Mouse (Mus musculus) neural tube, embryonic 15.5 days (tissue): ENCODE data around the gene Wdr91. TPM values are rescaled to one million over a fixed set of nuclear protein-coding genes. Genes with fewer than 3 reads are reported as not detected.

Experiments
- ATAC-seq: fragments of 200-750 bp; cut with Nextera tagmentation; 2 replicates; pipeline ENCODE4 v1.8.0; 2017; ENCODE audit warnings: mild to moderate bottlenecking, moderate TSS enrichment, moderate library complexity; ENCODE audit not compliant: low FRiP score
- H3K27ac ChIP-seq: fragments of 300-500 bp; sonication (generic); replicated peaks from 2 replicates; pipeline ENCODE4 v1.5.1; 2015; ENCODE audit warnings: mild to moderate bottlenecking, inconsistent platforms
- H3K27me3 ChIP-seq: fragments of 300-500 bp; sonication (generic); replicated peaks from 2 replicates; pipeline ENCODE4 v1.6.1; 2015; ENCODE audit warnings: inconsistent platforms
- H3K36me3 ChIP-seq: fragments of 300-500 bp; sonication (generic); 2 replicates; pipeline ENCODE4 v1.6.1; 2015; ENCODE audit warnings: inconsistent platforms
- H3K4me1 ChIP-seq: fragments of 300-500 bp; sonication (generic); 2 replicates; pipeline ENCODE4 v1.6.1; 2015; ENCODE audit warnings: inconsistent platforms
- H3K4me2 ChIP-seq: fragments of 300-500 bp; sonication (generic); 2 replicates; pipeline ENCODE4 v1.6.1; 2015; ENCODE audit warnings: inconsistent platforms, mild to moderate bottlenecking, moderate library complexity
- H3K4me3 ChIP-seq: fragments of 300-500 bp; sonication (generic); replicated peaks from 2 replicates; pipeline ENCODE4 v1.5.1; 2015; ENCODE audit warnings: mild to moderate bottlenecking, inconsistent platforms
- H3K9ac ChIP-seq: fragments of 300-500 bp; sonication (generic); replicated peaks from 2 replicates; pipeline ENCODE4 v1.6.1; 2015; ENCODE audit warnings: mild to moderate bottlenecking, inconsistent platforms
- H3K9me3 ChIP-seq: fragments of 300-500 bp; sonication (generic); replicated peaks from 2 replicates; pipeline ENCODE4 v1.6.1; 2016; ENCODE audit warnings: inconsistent platforms
- WGBS: fragments of 180-500 bp; shearing (Covaris S2); methylation state at CpG from one replicate; pipeline ENCODE4 v1.1.7; 2015; ENCODE audit warnings: mixed read lengths; 5-methylcytosine and 5-hydroxymethylcytosine counted together
- polyA plus RNA-seq: library from polyadenylated mRNA; unstranded; fragments of >200 nt; fragmentation: Nextera tagmentation; extraction: Ambion mirVana; gene quantifications from 2 replicates; pipeline ENCODE4 v1.2.1, GENCODE M21; 2015

The Wdr91 gene
- polyA plus RNA-seq, 1 experiment from 2014 or later: 13.4 TPM

GRCm38 (mm10) chr6:34939451-34939850 is 28.8 kb upstream of the Wdr91 start:
- WGBS: 93% methylated on average over 8 of the region's 8 CpGs
- no peaks in the 10 kb centered on the region for H3K27me3 ChIP-seq

GRCm38 (mm10) chr6:34938929-34939325 is 28.3 kb upstream of the Wdr91 start:
- Histone ChIP-seq H3K36me3 (no peaks in the 10 kb centered on the region), H3K4me2 (no peak overlapping the region), H3K4me1 (no peaks in the 10 kb centered on the region), H3K27ac (no peak overlapping the region), H3K27me3 (no peaks in the 10 kb centered on the region), H3K4me3 (no peak overlapping the region), H3K9ac (no peak overlapping the region), H3K9me3 (no peaks in the 10 kb centered on the region)
- no peak for ATAC-seq
- 49% methylated on average over 4 of the region's 4 CpGs for WGBS

More at GRCm38 (mm10) chr6:34939451-34939850, 28.8 kb upstream of the Wdr91 start:
- H3K9ac ChIP-seq: no peak overlapping the region
- no peak overlapping the region for H3K4me2 ChIP-seq
- H3K36me3 ChIP-seq: no peaks in the 10 kb centered on the region
- no peaks in the 10 kb centered on the region for H3K4me1 ChIP-seq
- H3K9me3 ChIP-seq: no peaks in the 10 kb centered on the region
- H3K27ac ChIP-seq: no peak overlapping the region
- no peak overlapping the region for H3K4me3 ChIP-seq
- ATAC-seq: no peak

- no peaks in the 10 kb centered on the region for H3K4me1 ChIP-seq
- no peaks in the 10 kb centered on the region for H3K9me3 ChIP-seq
- no peak overlapping the region for H3K4me2 ChIP-seq
- no peak for ATAC-seq
- no peaks in the 10 kb centered on the region for H3K36me3 ChIP-seq
- no peak overlapping the region for H3K9ac ChIP-seq
- no peaks in the 10 kb centered on the region for H3K27me3 ChIP-seq
- no peak overlapping the region for H3K27ac ChIP-seq
- WGBS: 77% methylated on average over 7 of the region's 7 CpGs
- H3K4me3 ChIP-seq: no peak overlapping the region
Observed at GRCm38 (mm10) chr6:34938280-34938928, 27.7 kb upstream of the Wdr91 start.

GRCm38 (mm10) chr6:34936743-34937142 is 26.1 kb upstream of the Wdr91 start:
- H3K27me3 ChIP-seq: no peaks in the 10 kb centered on the region
- no peaks in the 10 kb centered on the region for H3K36me3 ChIP-seq
- H3K4me1 ChIP-seq: no peaks in the 10 kb centered on the region
- WGBS: 82% methylated on average over 5 of the region's 5 CpGs
- no peaks in the 10 kb centered on the region for H3K9me3 ChIP-seq
- H3K27ac ChIP-seq: no peak overlapping the region
- ATAC-seq: no peak
- H3K4me2 ChIP-seq: no peak overlapping the region
- no peak overlapping the region for H3K4me3 ChIP-seq
- H3K9ac ChIP-seq: no peak overlapping the region

- no peak for ATAC-seq
- no peaks in the 10 kb centered on the region for H3K36me3 ChIP-seq
- no peaks in the 10 kb centered on the region for H3K9me3 ChIP-seq
- H3K4me2 ChIP-seq: no peak overlapping the region
- no peaks in the 10 kb centered on the region for H3K4me1 ChIP-seq
- H3K4me3 ChIP-seq: no peak overlapping the region
- WGBS: 88% methylated on average over 1 of the region's 1 CpGs
- H3K9ac ChIP-seq: no peak overlapping the region
- no peaks in the 10 kb centered on the region for H3K27me3 ChIP-seq
- H3K27ac ChIP-seq: no peak overlapping the region
Observed at GRCm38 (mm10) chr6:34932633-34933032, 22.0 kb upstream of the Wdr91 start.

GRCm38 (mm10) chr6:34927594-34927993 is 16.9 kb upstream of the Wdr91 start:
- no peak overlapping the region for H3K4me2 ChIP-seq
- H3K4me1 ChIP-seq: no peaks in the 10 kb centered on the region
- no peaks in the 10 kb centered on the region for H3K36me3 ChIP-seq
- no peaks in the 10 kb centered on the region for H3K9me3 ChIP-seq
- H3K27ac ChIP-seq: no peak overlapping the region
- ATAC-seq: no peak
- no peak overlapping the region for H3K9ac ChIP-seq
- H3K4me3 ChIP-seq: no peak overlapping the region
- 93% methylated on average over 8 of the region's 8 CpGs for WGBS
- no peaks in the 10 kb centered on the region for H3K27me3 ChIP-seq

- no peaks in the 10 kb centered on the region for H3K4me1 ChIP-seq
- H3K4me3 ChIP-seq: no peak overlapping the region
- no peaks in the 10 kb centered on the region for H3K9me3 ChIP-seq
- no peak overlapping the region for H3K9ac ChIP-seq
- 46% methylated on average over 4 of the region's 4 CpGs for WGBS
- H3K27me3 ChIP-seq: no peaks in the 10 kb centered on the region
- H3K4me2 ChIP-seq: no peak overlapping the region
- no peak overlapping the region for H3K27ac ChIP-seq
- no peak for ATAC-seq
- no peaks in the 10 kb centered on the region for H3K36me3 ChIP-seq
Observed at GRCm38 (mm10) chr6:34927156-34927555, 16.5 kb upstream of the Wdr91 start.

GRCm38 (mm10) chr6:34921941-34922340 is 11.3 kb upstream of the Wdr91 start:
- Histone ChIP-seq H3K27ac (no peak overlapping the region), H3K27me3 (no peaks in the 10 kb centered on the region), H3K4me3 (no peak overlapping the region), H3K4me1 (no peaks in the 10 kb centered on the region), H3K36me3 (no peaks in the 10 kb centered on the region), H3K4me2 (no peak overlapping the region), H3K9ac (no peak overlapping the region), H3K9me3 (no peaks in the 10 kb centered on the region)
- no peak for ATAC-seq
- 67% methylated on average over 13 of the region's 14 CpGs for WGBS

GRCm38 (mm10) chr6:34920631-34921030 is 10.0 kb upstream of the Wdr91 start:
- no peak overlapping the region for H3K27ac ChIP-seq
- H3K36me3 ChIP-seq: no peaks in the 10 kb centered on the region
- no peaks in the 10 kb centered on the region for H3K9me3 ChIP-seq
- ATAC-seq: no peak
- H3K9ac ChIP-seq: no peak overlapping the region
- 96% methylated on average over 12 of the region's 12 CpGs for WGBS
- no peaks in the 10 kb centered on the region for H3K27me3 ChIP-seq
- H3K4me2 ChIP-seq: no peak overlapping the region
- no peak overlapping the region for H3K4me3 ChIP-seq
- H3K4me1 ChIP-seq: no peaks in the 10 kb centered on the region

GRCm38 (mm10) chr6:34919956-34920355 is 9.3 kb upstream of the Wdr91 start, which contains the start of gene Stra8:
Gene Stra8, plus strand, starts transcription at chr6:34920163.
- Histone ChIP-seq H3K4me3 (no peak within 1 kb of the TSS), H3K27ac (no peak within 1 kb of the TSS), H3K36me3 (no peaks in the 10 kb centered on the region), H3K4me2 (no peak within 1 kb of the TSS), H3K4me1 (no peaks in the 10 kb centered on the region), H3K9me3 (no peaks in the 10 kb centered on the region), H3K9ac (no peak within 1 kb of the TSS), H3K27me3 (no peaks in the 10 kb centered on the region)
- no peak for ATAC-seq
- WGBS: 53% methylated on average over 10 of the region's 10 CpGs

- no peaks in the 10 kb centered on the region for H3K36me3 ChIP-seq
- no peak for ATAC-seq
Observed at GRCm38 (mm10) chr6:34919146-34919545, 8.5 kb upstream of the Wdr91 start.

GRCm38 (mm10) chr6:34914462-34914861 is 3.8 kb upstream of the Wdr91 start:
- Histone ChIP-seq H3K4me1 (peaks cover 7% of the 10 kb centered on the region), H3K27ac (no peak overlapping the region), H3K9me3 (no peaks in the 10 kb centered on the region), H3K4me3 (no peak overlapping the region), H3K27me3 (no peaks in the 10 kb centered on the region), H3K36me3 (no peaks in the 10 kb centered on the region), H3K9ac (no peak overlapping the region), H3K4me2 (no peak overlapping the region)
- no peak for ATAC-seq
- 90% methylated on average over 3 of the region's 3 CpGs for WGBS

More at GRCm38 (mm10) chr6:34919146-34919545, 8.5 kb upstream of the Wdr91 start:
- H3K27ac ChIP-seq: no peak overlapping the region
- no peak overlapping the region for H3K4me2 ChIP-seq
- WGBS: 85% methylated on average over 7 of the region's 7 CpGs
- no peaks in the 10 kb centered on the region for H3K27me3 ChIP-seq
- H3K4me3 ChIP-seq: no peak overlapping the region
- H3K9ac ChIP-seq: no peak overlapping the region
- H3K4me1 ChIP-seq: no peaks in the 10 kb centered on the region
- no peaks in the 10 kb centered on the region for H3K9me3 ChIP-seq
